In the genomic region with DNA sequence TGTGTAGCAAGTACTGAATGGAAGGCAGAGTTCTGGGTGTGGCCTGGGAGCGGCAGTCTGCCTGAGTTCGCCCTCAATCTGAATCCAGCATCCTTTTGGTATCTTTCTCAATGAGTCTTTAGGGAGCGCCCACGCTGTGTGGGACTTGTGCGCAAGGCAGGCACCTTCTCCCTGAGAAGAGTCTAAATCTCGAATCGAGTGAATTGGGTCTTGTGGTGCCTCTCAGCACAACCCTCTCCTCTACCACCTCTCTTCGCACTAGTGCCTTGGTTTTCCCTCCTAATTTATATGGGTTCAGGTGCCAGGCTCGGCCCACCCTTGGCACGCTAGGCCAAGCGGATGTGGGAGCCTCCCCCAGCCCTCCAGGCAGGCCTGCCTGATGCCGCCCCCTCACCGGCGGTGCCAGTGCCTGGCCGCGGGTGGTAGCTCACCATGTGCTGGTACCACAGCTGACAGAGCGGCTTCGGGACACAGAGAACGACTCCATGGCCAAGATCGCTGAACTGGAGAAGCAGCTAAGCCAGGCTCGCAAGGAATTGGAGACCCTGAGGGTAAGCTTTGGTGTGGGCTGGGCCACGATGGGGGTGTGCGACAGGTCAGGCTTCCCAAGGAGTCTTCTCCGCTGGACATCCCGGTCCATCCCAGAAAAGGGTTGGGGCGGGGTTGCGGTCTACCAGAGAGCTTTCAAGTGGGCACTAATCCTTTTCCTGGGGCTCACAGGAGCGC, we compare ENCODE assay signal across 8 mouse cellular contexts. TPM values are rescaled to one million over a fixed set of nuclear protein-coding genes. Genes with fewer than 3 reads are reported as not detected.
DNase-seq lines count a peak whose midpoint lies in the region; ATAC-seq and TF ChIP-seq lines count a peak whose summit lies in the region.

No protein-coding gene starts in this region.

- H3K4me3 ChIP-seq in lung, embryonic 16.5 days (ENCODE audit: low read length): peak overlapping the region; percentile 22
- peak overlapping the region; percentile 31 for H3K4me3 ChIP-seq in embryonic facial prominence, embryonic 14.5 days (ENCODE audit: low read depth, low read length)
- H3K4me3 ChIP-seq in intestine, embryonic 16.5 days (ENCODE audit: low read length): peak overlapping the region; percentile 25
- H3K4me3 ChIP-seq in midbrain, postnatal 0 days (ENCODE audit: low read depth, low read length): peak overlapping the region; percentile 23

- no peaks in the 10 kb centered on the region for H3K36me3 ChIP-seq in lung, embryonic 16.5 days (ENCODE audit: control insufficient read depth, insufficient read depth, low read length)
- no peaks in the 10 kb centered on the region for H3K36me3 ChIP-seq in embryonic facial prominence, embryonic 14.5 days (ENCODE audit: control insufficient read depth, insufficient read depth, low read length)
- no peaks in the 10 kb centered on the region for H3K36me3 ChIP-seq in intestine, embryonic 16.5 days (ENCODE audit: control insufficient read depth, insufficient read depth, low read length)
- peaks cover 45% of the 10 kb centered on the region for H3K36me3 ChIP-seq in midbrain, postnatal 0 days (ENCODE audit: insufficient read depth, low read length)

- no peaks in the 10 kb centered on the region for H3K9me3 ChIP-seq in lung, embryonic 16.5 days (ENCODE audit: control insufficient read depth, low read length)
- no peaks in the 10 kb centered on the region for H3K9me3 ChIP-seq in embryonic facial prominence, embryonic 14.5 days (ENCODE audit: control insufficient read depth, low read length)
- H3K9me3 ChIP-seq in intestine, embryonic 16.5 days (ENCODE audit: control insufficient read depth, low read length): no peaks in the 10 kb centered on the region
- no peaks in the 10 kb centered on the region for H3K9me3 ChIP-seq in midbrain, postnatal 0 days (ENCODE audit: low read length)

- 15% methylated on average over 28 of the region's 28 CpGs for WGBS in lung, embryonic 16.5 days
- 15% methylated on average over 27 of the region's 28 CpGs for WGBS in embryonic facial prominence, embryonic 14.5 days
- WGBS in intestine, embryonic 16.5 days: 19% methylated on average over 28 of the region's 28 CpGs
- WGBS in midbrain, postnatal 0 days: 22% methylated on average over 28 of the region's 28 CpGs

- no peak for TF ChIP-seq CTCF in midbrain, postnatal 0 days (IDR thresholded peaks at IDR 0.05)

- DNase-seq in lung, postnatal 25 days (ENCODE audit: low spot score): no peak
- DNase-seq in embryonic facial prominence, embryonic 14.5 days (ENCODE audit: low spot score): no peak
- DNase-seq in midbrain, postnatal 0 days (ENCODE audit: low spot score): no peak
- no peak for DNase-seq in B cell, adult 2 months
- DNase-seq in lung, postnatal 14 days: no peak
- no peak for DNase-seq in gastrocnemius, adult 18-20 months (ENCODE audit: low spot score)

- H3K27me3 ChIP-seq in lung, embryonic 16.5 days (ENCODE audit: control insufficient read depth, insufficient read depth, low read depth, low read length): peaks cover 57% of the 10 kb centered on the region
- peaks cover 69% of the 10 kb centered on the region for H3K27me3 ChIP-seq in embryonic facial prominence, embryonic 14.5 days (replicated peaks; ENCODE audit: control insufficient read depth, insufficient read depth, low read length)
- H3K27me3 ChIP-seq in intestine, embryonic 16.5 days (replicated peaks; ENCODE audit: control insufficient read depth, insufficient read depth, low read length): peaks cover 41% of the 10 kb centered on the region
- peaks cover 27% of the 10 kb centered on the region for H3K27me3 ChIP-seq in midbrain, postnatal 0 days (ENCODE audit: insufficient read depth, low read length)

- H3K27ac ChIP-seq in lung, embryonic 16.5 days (ENCODE audit: low read length): no peak overlapping the region
- H3K27ac ChIP-seq in embryonic facial prominence, embryonic 14.5 days (replicated peaks; ENCODE audit: low read depth, low read length): no peak overlapping the region
- H3K27ac ChIP-seq in intestine, embryonic 16.5 days (ENCODE audit: low read length): no peak overlapping the region
- H3K27ac ChIP-seq in midbrain, postnatal 0 days (ENCODE audit: low read depth, low read length): no peak overlapping the region

- H3K4me1 ChIP-seq in lung, embryonic 16.5 days (replicated peaks; ENCODE audit: control insufficient read depth, insufficient read depth, low read length): no peaks in the 10 kb centered on the region
- peaks cover 9% of the 10 kb centered on the region; the same call in 1 of the 2 replicates for H3K4me1 ChIP-seq in embryonic facial prominence, embryonic 14.5 days (ENCODE audit: control insufficient read depth, insufficient read depth, low read length)
- peaks cover 6% of the 10 kb centered on the region; the same call in 1 of the 2 replicates for H3K4me1 ChIP-seq in intestine, embryonic 16.5 days (ENCODE audit: control insufficient read depth, insufficient read depth, low read length)
- no peaks in the 10 kb centered on the region for H3K4me1 ChIP-seq in midbrain, postnatal 0 days (ENCODE audit: insufficient read depth, low read length)

- H3K4me2 ChIP-seq in lung, embryonic 16.5 days (ENCODE audit: low read depth, low read length): peak overlapping the region; percentile 46
- H3K4me2 ChIP-seq in embryonic facial prominence, embryonic 14.5 days (ENCODE audit: low read depth, low read length): peak overlapping the region; percentile 59
- H3K4me2 ChIP-seq in intestine, embryonic 16.5 days (ENCODE audit: low read depth, low read length): peak overlapping the region; percentile 55
- peak overlapping the region; percentile 45 for H3K4me2 ChIP-seq in midbrain, postnatal 0 days (ENCODE audit: low read depth, low read length, poor library complexity, severe bottlenecking)

- no peak for ATAC-seq in lung, embryonic 16.5 days (ENCODE audit: low read depth)
- no peak for ATAC-seq in embryonic facial prominence, embryonic 14.5 days (ENCODE audit: low read depth)
- 0 out of 2 replicates have a peak, but pooled peaks have one; percentile 3 for ATAC-seq in intestine, embryonic 16.5 days
- ATAC-seq in midbrain, postnatal 0 days (ENCODE audit: low FRiP score): no peak

- H3K9ac ChIP-seq in lung, embryonic 16.5 days (ENCODE audit: low read length): no peak overlapping the region
- peak overlapping the region; percentile 42 for H3K9ac ChIP-seq in embryonic facial prominence, embryonic 14.5 days (ENCODE audit: low read depth, low read length)
- H3K9ac ChIP-seq in intestine, embryonic 16.5 days (ENCODE audit: low read depth, low read length): peak overlapping the region; percentile 41; the same call in 1 of the 2 replicates
- no peak overlapping the region for H3K9ac ChIP-seq in midbrain, postnatal 0 days (replicated peaks; ENCODE audit: low read length, poor library complexity, severe bottlenecking)

RNA-seq across cellular contexts. Expression of a gene that starts 16.0 kb away (rescaled TPM):
- polyA plus RNA-seq in lung, embryonic 16.5 days (2015; fragmentation: Nextera tagmentation; extraction: Ambion mirVana): 0.44 TPM in 2 replicates
- polyA plus RNA-seq in embryonic facial prominence, embryonic 14.5 days (2014; fragmentation: Nextera tagmentation; extraction: Ambion mirVana): 1.0 and 1.6 TPM in 2 replicates
- polyA plus RNA-seq in intestine, embryonic 16.5 days (2015; fragmentation: Nextera tagmentation; extraction: Ambion mirVana): 0.57 and 0.83 TPM in 2 replicates
- total RNA-seq in midbrain, postnatal 0 days (2014; rRNA removed): 0.61 TPM in 1 of 2 replicates, not detected in the other
- 4.3 and 4.9 TPM in 2 replicates for polyA plus RNA-seq in midbrain, postnatal 0 days (2015; fragmentation: Nextera tagmentation; extraction: Ambion mirVana)
- not detected for total RNA-seq in gastrocnemius, adult 18-20 months (2021)

RNA-seq across cellular contexts. Expression of a gene that starts 21.5 kb away (rescaled TPM):
- 2.9 and 3.0 TPM in 2 replicates for polyA plus RNA-seq in lung, embryonic 16.5 days (2015; fragmentation: Nextera tagmentation; extraction: Ambion mirVana)
- polyA plus RNA-seq in embryonic facial prominence, embryonic 14.5 days (2014; fragmentation: Nextera tagmentation; extraction: Ambion mirVana): 3.3 and 3.5 TPM in 2 replicates
- 2.2 and 2.3 TPM in 2 replicates for polyA plus RNA-seq in intestine, embryonic 16.5 days (2015; fragmentation: Nextera tagmentation; extraction: Ambion mirVana)
- 12.0 and 14.3 TPM in 2 replicates for total RNA-seq in midbrain, postnatal 0 days (2014; rRNA removed)
- 7.3 and 9.5 TPM in 2 replicates for polyA plus RNA-seq in midbrain, postnatal 0 days (2015; fragmentation: Nextera tagmentation; extraction: Ambion mirVana)
- total RNA-seq in gastrocnemius, adult 18-20 months (2021): 1 to 10 TPM; 5.1 to 8.1 TPM

RNA-seq across cellular contexts. Expression of a gene that starts 25.8 kb away (rescaled TPM):
- not detected in 2 replicates for polyA plus RNA-seq in lung, embryonic 16.5 days (2015; fragmentation: Nextera tagmentation; extraction: Ambion mirVana)
- polyA plus RNA-seq in embryonic facial prominence, embryonic 14.5 days (2014; fragmentation: Nextera tagmentation; extraction: Ambion mirVana): not detected in 2 replicates
- not detected in 2 replicates for polyA plus RNA-seq in intestine, embryonic 16.5 days (2015; fragmentation: Nextera tagmentation; extraction: Ambion mirVana)
- 1.4 and 1.9 TPM in 2 replicates for total RNA-seq in midbrain, postnatal 0 days (2014; rRNA removed)
- polyA plus RNA-seq in midbrain, postnatal 0 days (2015; fragmentation: Nextera tagmentation; extraction: Ambion mirVana): 1.2 and 1.5 TPM in 2 replicates
- total RNA-seq in gastrocnemius, adult 18-20 months (2021): not detected

Comparison
In these comparisons a context has a peak if more than half of its experiments do, and no peak if none do; other contexts are left out.
1. H3K9ac ChIP-seq: peak in embryonic facial prominence, embryonic 14.5 days (single experiment) and intestine, embryonic 16.5 days (single experiment); none in lung, embryonic 16.5 days (single experiment) and midbrain, postnatal 0 days (single experiment).
2. Peak in every context shown above with its lines, with median percentiles within 50 percentile points of each other: H3K4me2 ChIP-seq and H3K4me3 ChIP-seq.